Mouse (Mus musculus) retina, adult 2 months (tissue): ENCODE results near the gene Cmtm3.
"Not testable (repeated sequence)": the region's sequence is repeated elsewhere in the genome, so short reads cannot be mapped to it uniquely, and the experiment has no call there.

Source experiments
- DNase-seq: peaks from one replicate; pipeline ENCODE4 v3.0.0-alpha.2; 2012; ENCODE audit warnings: low read depth, low spot score

The Cmtm3 gene

GRCm38 (mm10) chr8:104339229-104339982 lies at the start of gene Cmtm3:
TSS of gene Cmtm3 (plus strand) at chr8:104339410.
- no peak for DNase-seq

GRCm38 (mm10) chr8:104293081-104293480 lies 46.1 kb upstream of the Cmtm3 start, which contains the start of gene Cmtm2a:
TSS of gene Cmtm2a (minus strand) at chr8:104293181.
- DNase-seq = not testable (repeated sequence)

GRCm38 (mm10) chr8:104294396-104294795 lies 44.8 kb upstream of the Cmtm3 start:
- no peak for DNase-seq

- not testable (repeated sequence) for DNase-seq
These were observed 37.6 kb upstream of the Cmtm3 start for GRCm38 (mm10) chr8:104301577-104301976.

- not testable (repeated sequence) for DNase-seq
These were observed 36.7 kb upstream of the Cmtm3 start for GRCm38 (mm10) chr8:104302536-104302935.

- no peak for DNase-seq
These were observed 34.2 kb upstream of the Cmtm3 start for GRCm38 (mm10) chr8:104304962-104305361.

GRCm38 (mm10) chr8:104308341-104308740 lies 30.9 kb upstream of the Cmtm3 start:
- not testable (repeated sequence) for DNase-seq

GRCm38 (mm10) chr8:104309441-104310155 lies 29.6 kb upstream of the Cmtm3 start, which contains the start of the genes Gm45711 and Cmtm1:
TSS of gene Gm45711 (minus strand) at chr8:104310081.
TSS of gene Cmtm1 (minus strand) at chr8:104310145.
- not testable (repeated sequence) for DNase-seq

- not testable (repeated sequence) for DNase-seq
These were observed 27.2 kb upstream of the Cmtm3 start for GRCm38 (mm10) chr8:104312023-104312422.

- no peak for DNase-seq
These were observed 25.9 kb upstream of the Cmtm3 start for GRCm38 (mm10) chr8:104313311-104313710.

- DNase-seq = not testable (repeated sequence)
These were observed 17.9 kb upstream of the Cmtm3 start, which contains the start of gene Gm11020 for GRCm38 (mm10) chr8:104321267-104321666. TSS of gene Gm11020 (plus strand) at chr8:104321567.

GRCm38 (mm10) chr8:104321930-104322329 lies 17.3 kb upstream of the Cmtm3 start, which contains the start of gene Cmtm2b:
TSS of gene Cmtm2b (plus strand) at chr8:104322230.
- not testable (repeated sequence) for DNase-seq

- DNase-seq = no peak
These were observed 6.3 kb upstream of the Cmtm3 start for GRCm38 (mm10) chr8:104332665-104333631.

- no peak for DNase-seq
These were observed 5.4 kb upstream of the Cmtm3 start for GRCm38 (mm10) chr8:104333786-104334185.

GRCm38 (mm10) chr8:104334196-104334595 lies 5.0 kb upstream of the Cmtm3 start:
- no peak for DNase-seq

GRCm38 (mm10) chr8:104336806-104337205 lies 2.4 kb upstream of the Cmtm3 start:
- no peak for DNase-seq

- no peak for DNase-seq
These were observed 1.3 kb upstream of the Cmtm3 start for GRCm38 (mm10) chr8:104337890-104338289.

GRCm38 (mm10) chr8:104339983-104340232 lies 698 bp downstream of the Cmtm3 start:
- DNase-seq = no peak

- DNase-seq = no peak
These were observed 1.3 kb downstream of the Cmtm3 start for GRCm38 (mm10) chr8:104340233-104341105.

GRCm38 (mm10) chr8:104341106-104341561 lies 1.9 kb downstream of the Cmtm3 start:
- no peak for DNase-seq
